Mouse (Mus musculus) erythroblast, embryonic 14.5 days (primary cell): Measurements from ENCODE around the gene Klf13. TPM values are rescaled to one million over a fixed set of nuclear protein-coding genes. Genes with fewer than 3 reads are reported as not detected.

ENCODE experiments used
- H3K27me3 ChIP-seq: 2 replicates; pipeline ENCODE4 v1.6.1; 2012; ENCODE audit warnings: inconsistent platforms; ENCODE audit not compliant: control insufficient read depth
- H3K36me3 ChIP-seq: 2 replicates; pipeline ENCODE4 v1.6.1; 2012; ENCODE audit warnings: mild to moderate bottlenecking, inconsistent platforms; ENCODE audit not compliant: control insufficient read depth
- H3K4me1 ChIP-seq: 2 replicates; pipeline ENCODE4 v1.6.1; 2012; ENCODE audit warnings: inconsistent platforms; ENCODE audit not compliant: control insufficient read depth
- H3K4me3 ChIP-seq: replicated peaks from 2 replicates; pipeline ENCODE3; 2012; ENCODE audit warnings: moderate library complexity, mild to moderate bottlenecking, inconsistent platforms
- H3K9me3 ChIP-seq: 2 replicates; pipeline ENCODE4 v1.6.1; 2012; ENCODE audit warnings: low read length, inconsistent platforms, mixed read lengths; ENCODE audit not compliant: control insufficient read depth
- GATA1 ChIP-seq: IDR thresholded peaks from 2 replicates; pipeline ENCODE4 v1.6.1; 2012; ENCODE audit warnings: low read length, inconsistent platforms, mixed read lengths
- TAL1 ChIP-seq: IDR thresholded peaks from 3 replicates; pipeline ENCODE4 v1.6.1; 2012; ENCODE audit warnings: low read length, inconsistent platforms, mixed read lengths
- polyA plus RNA-seq: library from polyadenylated mRNA; stranded (reverse); fragments of >175 nt; gene quantifications from 2 replicates; pipeline ENCODE4 v1.2.3, GENCODE M21; 2012

Gene Klf13
- polyA plus RNA-seq, 1 experiment = 8.8 TPM

DNA sequence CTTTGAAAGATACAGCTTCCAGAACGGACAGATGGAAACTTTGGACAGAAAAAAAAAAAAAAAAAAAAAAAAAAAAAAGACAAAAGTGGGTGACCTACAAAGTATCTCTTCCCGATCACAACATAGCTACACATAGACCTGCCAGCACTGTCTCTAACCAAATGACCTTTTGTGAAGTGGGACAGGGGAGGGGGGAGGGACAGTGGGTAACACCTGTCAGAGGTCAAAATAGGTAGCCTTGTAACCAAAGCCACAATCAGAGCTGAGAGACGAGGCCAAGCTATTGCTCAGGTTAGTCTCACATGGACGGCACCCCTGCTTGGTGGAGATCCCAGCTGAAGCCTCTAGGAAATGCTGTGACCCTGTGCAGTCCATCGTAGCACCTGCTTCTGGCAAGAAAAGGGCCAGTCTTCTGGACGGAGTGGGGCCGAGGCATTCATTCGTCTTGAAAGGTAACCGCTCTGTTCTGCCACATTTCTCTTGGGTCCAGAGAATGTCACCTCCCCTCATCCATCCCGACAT lies 51.1 kb downstream of the Klf13 start:
- H3K4me1 ChIP-seq = peaks cover 2% of the 10 kb centered on the region
- no peaks in the 10 kb centered on the region for H3K9me3 ChIP-seq
- H3K4me3 ChIP-seq = no peak overlapping the region
- TF ChIP-seq GATA1 = no peak
- no peak for TF ChIP-seq TAL1
- no peaks in the 10 kb centered on the region for H3K27me3 ChIP-seq
- H3K36me3 ChIP-seq = peaks cover 36% of the 10 kb centered on the region

DNA sequence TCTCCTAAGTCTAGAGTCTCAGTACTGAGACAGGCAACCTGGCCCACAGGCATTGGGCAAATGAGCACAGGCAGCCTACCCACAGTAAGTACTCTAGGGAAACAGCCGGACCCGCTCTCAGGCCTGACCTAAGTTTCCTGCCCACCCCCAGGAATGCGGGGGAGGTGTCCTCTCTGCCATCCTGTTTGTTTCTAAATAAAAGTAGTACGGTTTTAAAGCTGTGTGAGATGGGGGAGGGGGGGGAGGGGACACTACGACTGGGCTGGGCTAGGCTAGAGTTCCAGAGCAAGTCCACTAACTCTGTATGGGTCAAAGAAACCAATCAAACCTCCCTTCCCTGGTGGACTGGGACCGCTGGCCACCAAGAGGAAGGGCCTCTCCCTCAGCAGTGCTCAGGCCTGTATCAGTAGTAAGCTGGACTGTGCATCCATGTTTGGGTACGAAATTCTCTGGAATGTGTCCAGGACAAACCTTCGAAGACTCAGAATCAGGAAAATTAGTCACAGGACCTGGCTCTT lies 51.6 kb downstream of the Klf13 start:
- TF ChIP-seq GATA1 (no peak), TAL1 (no peak)
- Histone ChIP-seq H3K9me3 (no peaks in the 10 kb centered on the region), H3K4me3 (no peak overlapping the region), H3K4me1 (peaks cover 2% of the 10 kb centered on the region), H3K27me3 (no peaks in the 10 kb centered on the region), H3K36me3 (peaks cover 36% of the 10 kb centered on the region)

GRCm38 (mm10) chr7:63885025-63885424 lies 53.7 kb downstream of the Klf13 start:
- TF ChIP-seq TAL1 (no peak), GATA1 (no peak)
- no peak overlapping the region for H3K4me3 ChIP-seq
- peaks cover 19% of the 10 kb centered on the region for H3K36me3 ChIP-seq
- H3K4me1 ChIP-seq = peaks cover 2% of the 10 kb centered on the region
- H3K9me3 ChIP-seq = no peaks in the 10 kb centered on the region
- no peaks in the 10 kb centered on the region for H3K27me3 ChIP-seq

GRCm38 (mm10) chr7:63882739-63883138 lies 56.0 kb downstream of the Klf13 start:
- TF ChIP-seq TAL1 (no peak), GATA1 (no peak)
- no peaks in the 10 kb centered on the region for H3K9me3 ChIP-seq
- no peak overlapping the region for H3K4me3 ChIP-seq
- H3K4me1 ChIP-seq = peaks cover 1% of the 10 kb centered on the region
- peaks cover 2% of the 10 kb centered on the region for H3K36me3 ChIP-seq
- H3K27me3 ChIP-seq = no peaks in the 10 kb centered on the region

DNA sequence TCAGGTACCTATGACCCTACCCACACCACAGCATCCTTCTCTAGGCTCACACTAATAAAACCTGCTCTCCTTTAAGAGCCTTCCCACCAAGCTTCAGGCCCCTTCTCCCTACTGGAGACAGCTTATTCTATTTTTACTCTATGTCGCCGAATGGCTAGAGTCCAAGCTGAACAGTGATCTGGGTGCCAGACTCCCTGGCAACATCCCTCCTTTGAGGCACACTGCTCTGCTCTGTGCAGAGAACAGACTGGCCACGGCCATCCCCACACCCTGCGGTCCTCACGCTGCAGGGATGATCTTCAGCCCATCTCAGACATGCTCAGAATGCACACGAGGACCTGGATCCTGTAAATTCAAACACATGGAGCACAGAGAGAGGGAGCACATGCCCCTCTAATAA lies 59.1 kb downstream of the Klf13 start:
- H3K36me3 ChIP-seq = no peaks in the 10 kb centered on the region
- peaks cover 5% of the 10 kb centered on the region for H3K4me1 ChIP-seq
- no peaks in the 10 kb centered on the region for H3K27me3 ChIP-seq
- TF ChIP-seq TAL1 = no peak
- H3K4me3 ChIP-seq = no peak overlapping the region
- no peaks in the 10 kb centered on the region for H3K9me3 ChIP-seq

- TF ChIP-seq GATA1 (no peak), TAL1 (no peak)
- H3K9me3 ChIP-seq = no peaks in the 10 kb centered on the region
- peaks cover 5% of the 10 kb centered on the region for H3K4me1 ChIP-seq
- no peak overlapping the region for H3K4me3 ChIP-seq
- H3K36me3 ChIP-seq = no peaks in the 10 kb centered on the region
- peaks cover 4% of the 10 kb centered on the region; the same call in 1 of the 2 replicates for H3K27me3 ChIP-seq
Measured at GRCm38 (mm10) chr7:63877610-63878009, 61.1 kb downstream of the Klf13 start.

GRCm38 (mm10) chr7:63876640-63877039 lies 62.1 kb downstream of the Klf13 start:
- H3K27me3 ChIP-seq = peaks cover 4% of the 10 kb centered on the region; the same call in 1 of the 2 replicates
- H3K4me1 ChIP-seq = peaks cover 5% of the 10 kb centered on the region
- no peak for TF ChIP-seq TAL1
- no peak for TF ChIP-seq GATA1
- H3K9me3 ChIP-seq = no peaks in the 10 kb centered on the region
- no peak overlapping the region for H3K4me3 ChIP-seq
- H3K36me3 ChIP-seq = no peaks in the 10 kb centered on the region

- TF ChIP-seq GATA1 (no peak), TAL1 (no peak)
- Histone ChIP-seq H3K36me3 (no peaks in the 10 kb centered on the region), H3K27me3 (peaks cover 4% of the 10 kb centered on the region; the same call in 1 of the 2 replicates), H3K4me3 (no peak overlapping the region), H3K9me3 (no peaks in the 10 kb centered on the region), H3K4me1 (peaks cover 5% of the 10 kb centered on the region)
Measured at GRCm38 (mm10) chr7:63875686-63876085, 63.0 kb downstream of the Klf13 start.

DNA sequence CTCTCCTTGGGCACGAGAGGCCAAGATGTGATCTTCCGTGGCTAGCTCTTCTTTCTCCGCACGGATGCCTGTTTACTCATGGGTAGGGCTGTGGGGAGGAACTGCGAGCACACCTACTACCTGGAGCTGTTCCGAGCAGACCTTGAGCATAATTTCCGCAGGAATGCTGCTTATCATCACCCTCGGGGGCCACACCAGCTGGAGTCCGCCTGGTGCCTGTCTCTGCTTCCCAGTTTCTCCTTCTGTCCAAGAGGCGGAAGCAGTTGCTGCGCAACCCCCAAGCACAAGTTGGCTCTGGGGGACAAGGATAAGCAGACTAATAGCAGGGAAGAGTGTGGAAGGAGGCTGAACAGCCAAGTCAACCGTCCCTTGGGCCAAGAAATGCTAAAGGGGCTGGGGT lies 64.8 kb downstream of the Klf13 start:
- peaks cover 5% of the 10 kb centered on the region for H3K4me1 ChIP-seq
- TF ChIP-seq GATA1 (no peak), TAL1 (no peak)
- no peaks in the 10 kb centered on the region for H3K9me3 ChIP-seq
- H3K36me3 ChIP-seq = no peaks in the 10 kb centered on the region
- H3K4me3 ChIP-seq = no peak overlapping the region
- peaks cover 4% of the 10 kb centered on the region; the same call in 1 of the 2 replicates for H3K27me3 ChIP-seq

- Histone ChIP-seq H3K36me3 (no peaks in the 10 kb centered on the region), H3K27me3 (peaks cover 4% of the 10 kb centered on the region; the same call in 1 of the 2 replicates), H3K4me3 (no peak overlapping the region), H3K9me3 (no peaks in the 10 kb centered on the region), H3K4me1 (no peaks in the 10 kb centered on the region; the same call in 1 of the 2 replicates)
- TF ChIP-seq TAL1 (no peak), GATA1 (no peak)
Measured at GRCm38 (mm10) chr7:63871698-63872097, 67.0 kb downstream of the Klf13 start.
